Mouse (Mus musculus): ENCODE data around the gene Skor1.

Gene Skor1

DNA sequence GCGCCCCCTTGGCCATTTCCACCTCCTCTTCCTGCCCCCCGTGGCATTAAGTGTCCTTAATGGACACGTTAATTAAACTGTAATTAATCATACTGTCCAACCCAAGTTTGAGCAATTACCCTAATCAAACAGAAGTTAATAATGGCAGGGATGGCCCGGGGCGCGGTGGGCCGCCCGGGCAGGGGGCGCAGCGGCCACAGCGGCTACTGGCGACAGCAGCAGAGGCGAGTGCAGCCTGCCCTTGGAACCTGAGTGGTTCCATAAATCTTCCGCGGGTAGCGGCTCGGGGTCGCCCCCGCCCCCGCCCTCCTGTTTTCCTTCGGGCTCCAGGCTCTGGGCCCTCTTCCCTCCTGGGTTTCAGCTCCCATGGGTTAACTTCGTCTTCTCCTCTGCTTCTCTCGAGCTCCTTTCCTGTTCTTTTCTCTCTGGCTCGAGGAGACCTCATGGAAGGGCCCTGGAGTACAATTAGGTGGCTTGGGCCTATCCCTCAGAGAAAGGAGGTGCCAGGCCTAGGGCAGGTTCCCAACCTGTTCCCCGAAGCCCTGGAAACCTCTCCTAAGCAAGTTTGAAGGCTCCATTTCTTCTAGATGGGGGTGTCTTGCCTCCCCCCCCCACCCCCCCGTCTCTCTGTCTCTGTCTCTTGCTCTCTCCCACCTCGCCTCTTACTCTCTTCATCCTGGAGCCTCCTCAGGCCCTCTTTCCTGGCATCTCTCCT is 1.5 kb upstream of the Skor1 start:
- DNase-seq (ENCODE audit: low read depth, low spot score), result no peak

DNA sequence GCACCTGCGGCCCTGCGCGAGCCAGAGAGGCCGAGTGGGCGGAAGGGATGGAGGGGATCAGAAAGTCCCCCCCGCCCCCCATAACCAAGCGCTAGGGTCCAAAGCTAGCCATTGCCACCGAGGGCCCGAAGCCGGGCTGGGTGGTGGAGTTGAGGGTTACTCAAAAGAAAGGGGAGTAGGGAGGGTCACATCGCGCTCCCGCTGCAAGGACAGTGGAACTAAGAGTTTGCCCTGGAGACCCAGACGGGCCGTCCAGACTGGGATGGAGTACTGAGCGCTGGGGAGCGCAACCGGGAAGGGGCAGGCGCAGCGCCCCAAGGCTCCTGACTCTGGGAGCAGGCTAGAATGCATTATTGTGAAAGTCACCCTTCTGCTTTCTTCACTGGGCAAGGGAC is 608 bp upstream of the Skor1 start:
- DNase-seq (ENCODE audit: low read depth, low spot score), result peak; percentile 58

DNA sequence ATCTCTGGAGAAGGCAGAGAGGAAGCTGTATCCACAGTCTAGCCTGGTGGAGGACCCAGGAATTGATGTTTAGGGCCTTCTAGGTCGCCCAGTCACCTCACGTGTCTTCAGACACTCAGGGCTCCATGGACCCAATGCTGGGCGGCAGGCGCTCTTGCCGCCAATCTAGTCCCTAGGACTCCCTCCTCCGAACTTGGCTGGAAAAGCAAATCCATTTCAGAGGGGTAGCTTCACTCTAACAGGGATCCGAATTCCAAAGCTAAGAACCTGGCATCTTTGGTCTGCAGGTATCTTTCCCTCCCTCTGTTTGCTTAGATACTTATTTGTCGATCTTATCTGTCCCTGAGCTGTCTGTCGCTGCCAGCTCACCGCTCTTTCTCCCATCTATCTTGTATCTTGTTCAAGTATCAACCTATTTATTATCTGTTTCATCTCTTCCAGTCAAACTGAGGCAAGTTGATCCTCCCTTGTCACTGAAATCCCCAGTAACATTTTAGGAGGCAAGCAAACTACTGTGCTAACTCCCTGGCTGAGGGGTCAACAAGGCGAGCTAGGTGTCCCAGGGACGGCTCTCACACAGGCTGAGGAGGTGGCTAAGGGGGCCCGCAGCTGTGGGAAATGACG is 863 bp downstream of the Skor1 start:
- peak; percentile 39 for DNase-seq (ENCODE audit: low read depth, low spot score)

DNA sequence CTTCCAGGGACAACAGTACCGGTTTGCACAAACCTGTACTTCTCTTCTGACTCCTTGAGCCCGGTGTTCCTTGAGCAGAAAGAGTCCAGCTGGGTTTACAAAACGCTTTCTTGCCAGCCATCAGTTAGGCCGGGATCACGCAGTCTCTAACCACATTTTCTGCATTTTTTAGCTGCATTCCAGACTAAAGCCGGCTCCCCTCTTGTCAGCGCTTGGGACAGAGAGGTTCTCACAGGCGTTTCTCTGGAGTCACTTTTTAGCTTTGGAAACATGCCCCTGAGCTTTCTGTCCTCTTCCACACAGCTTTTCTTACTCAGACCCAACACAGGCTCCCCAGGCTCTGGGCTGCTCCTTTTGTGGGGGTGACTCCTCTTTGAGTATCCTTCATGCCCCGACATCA is 1.5 kb downstream of the Skor1 start:
- peak; percentile 65 for DNase-seq (ENCODE audit: low read depth, low spot score)

DNA sequence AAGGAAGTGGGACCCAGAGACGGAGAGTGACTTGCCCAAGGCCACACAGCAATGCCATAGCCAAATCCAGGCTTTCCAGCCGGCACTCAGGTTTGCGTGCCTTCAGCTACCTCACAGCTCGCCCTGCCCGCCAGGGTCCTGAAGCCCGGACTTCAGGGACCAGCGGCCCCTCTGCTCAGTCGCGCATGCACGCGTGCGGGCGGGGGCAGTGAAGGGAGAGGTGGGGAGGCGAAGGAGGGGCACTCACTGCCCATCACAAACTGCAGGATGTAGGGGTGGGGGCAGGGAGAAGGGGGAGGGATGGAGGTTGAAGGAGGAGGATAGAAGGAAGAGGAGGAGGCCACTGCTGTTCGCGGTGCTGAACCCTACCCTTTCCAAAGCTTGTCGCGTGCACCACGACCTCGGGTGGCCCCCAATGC is 1.9 kb downstream of the Skor1 start:
- no peak for DNase-seq (ENCODE audit: low read depth, low spot score)

DNA sequence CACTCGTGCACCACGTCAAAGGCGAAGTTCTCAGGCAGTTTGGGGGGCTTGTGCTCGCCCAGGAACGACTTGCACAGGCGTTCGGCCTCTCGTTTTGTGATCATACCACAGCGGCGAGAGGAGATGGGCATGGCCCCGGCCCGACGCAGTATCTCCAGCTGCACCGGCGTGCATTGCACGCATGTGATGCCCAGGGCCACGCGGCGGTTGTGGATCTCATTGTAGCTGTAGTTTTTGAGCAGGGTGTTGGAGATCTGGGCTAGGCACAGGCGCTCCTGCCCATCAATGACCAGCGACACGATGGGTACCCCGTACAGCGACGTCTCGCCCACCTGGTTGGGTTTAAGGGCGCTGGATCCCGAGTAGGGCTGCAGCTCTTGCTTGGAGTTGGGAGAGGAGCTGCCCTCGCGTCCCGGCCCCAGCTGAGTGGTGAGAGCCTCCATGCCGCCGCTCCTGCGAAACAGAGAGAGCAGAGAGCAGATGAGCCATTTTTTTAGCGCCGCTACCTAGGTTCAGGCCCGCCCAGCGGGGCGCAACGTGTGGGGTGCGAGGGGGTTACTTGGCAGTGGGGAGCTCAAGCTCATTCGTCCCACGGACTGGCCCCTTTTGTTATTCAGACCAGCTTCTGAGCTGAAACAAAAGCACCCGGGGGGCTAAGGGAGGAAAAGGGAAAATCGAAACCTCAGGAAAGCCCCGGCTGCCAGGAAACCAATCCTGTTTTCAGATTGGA is 2.5 kb downstream of the Skor1 start:
- DNase-seq (ENCODE audit: low read depth, low spot score), result peak; percentile 93

DNA sequence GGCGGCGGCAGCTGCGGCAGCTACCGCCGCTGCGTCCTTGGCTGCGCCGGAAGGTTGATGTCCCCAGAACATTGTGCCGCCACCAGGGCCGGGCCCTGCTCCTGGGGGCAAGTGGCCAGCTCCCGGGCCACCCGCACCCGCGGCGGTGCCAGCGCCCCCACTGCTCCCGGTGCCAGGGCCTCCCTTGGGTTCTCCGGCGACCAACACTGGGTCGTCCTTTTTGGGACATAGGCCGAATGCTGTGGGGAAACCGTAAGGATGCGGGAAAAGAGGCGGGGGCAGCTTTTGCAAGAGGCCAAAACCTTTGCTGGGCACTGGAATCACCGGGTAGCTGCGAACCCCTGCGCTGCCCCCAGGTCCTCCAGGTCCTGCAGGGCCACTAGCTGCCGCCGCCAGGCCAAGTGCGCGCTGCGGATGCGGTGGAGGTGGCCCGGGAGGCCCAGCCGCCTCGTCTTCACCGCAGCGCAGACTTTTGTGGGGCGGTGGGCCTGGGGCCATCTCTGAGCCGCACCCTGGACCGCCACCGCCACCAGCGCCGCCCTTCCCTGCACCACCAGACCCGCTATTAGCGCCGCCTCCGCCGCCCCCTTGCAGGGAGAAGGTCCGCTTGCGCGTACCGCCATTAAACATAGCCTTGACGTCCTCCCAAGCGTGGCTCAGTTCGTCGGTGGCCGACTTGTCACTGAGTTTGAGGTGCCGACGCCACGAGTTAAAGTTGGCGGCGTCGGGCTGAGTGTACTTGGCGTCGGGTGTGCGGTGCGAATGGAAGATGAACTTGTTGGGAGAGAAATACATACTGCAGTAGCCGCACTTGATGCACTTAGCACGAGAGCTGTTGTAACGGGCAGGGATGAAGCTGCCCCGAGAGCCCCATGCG is 3.3 kb downstream of the Skor1 start:
- peak; percentile 68 for DNase-seq (ENCODE audit: low read depth, low spot score)

DNA sequence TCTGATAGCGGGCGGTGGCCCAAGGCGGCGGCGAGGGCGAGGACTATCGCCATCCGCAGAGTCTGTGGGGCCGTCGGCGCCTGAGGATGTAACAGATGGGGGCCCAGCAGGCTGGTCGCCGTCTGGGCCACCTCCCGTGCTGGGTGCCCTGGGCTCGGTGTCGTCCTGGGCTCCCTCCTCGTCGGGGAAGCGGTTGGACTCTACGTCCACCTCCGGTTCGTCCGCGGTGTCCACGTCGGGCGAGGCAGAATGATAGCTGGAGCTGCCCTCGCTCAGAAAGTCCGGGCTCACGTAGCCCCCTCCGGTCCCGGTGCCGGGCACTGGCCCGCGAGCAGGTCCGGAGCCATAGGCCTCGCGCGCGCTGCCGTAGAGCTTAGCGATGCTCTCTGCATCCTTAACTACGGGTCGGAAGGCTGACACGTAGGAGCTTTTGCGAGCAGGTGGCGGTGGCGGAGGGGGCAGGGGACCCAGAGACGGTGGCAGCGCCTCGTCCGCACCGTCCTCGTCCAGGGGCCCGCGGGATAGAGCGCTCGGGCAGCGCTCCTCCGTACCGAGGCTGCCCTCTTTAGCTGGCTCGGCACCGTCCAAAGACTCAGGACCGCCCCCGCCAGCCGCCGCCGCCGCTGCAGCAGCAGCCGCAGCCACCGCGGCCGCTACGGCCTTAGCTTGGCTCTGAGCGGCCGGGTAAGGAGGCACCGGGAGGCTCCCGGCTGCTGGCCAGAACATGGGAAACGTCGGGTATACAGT is 4.1 kb downstream of the Skor1 start:
- peak; percentile 33 for DNase-seq (ENCODE audit: low read depth, low spot score)

DNA sequence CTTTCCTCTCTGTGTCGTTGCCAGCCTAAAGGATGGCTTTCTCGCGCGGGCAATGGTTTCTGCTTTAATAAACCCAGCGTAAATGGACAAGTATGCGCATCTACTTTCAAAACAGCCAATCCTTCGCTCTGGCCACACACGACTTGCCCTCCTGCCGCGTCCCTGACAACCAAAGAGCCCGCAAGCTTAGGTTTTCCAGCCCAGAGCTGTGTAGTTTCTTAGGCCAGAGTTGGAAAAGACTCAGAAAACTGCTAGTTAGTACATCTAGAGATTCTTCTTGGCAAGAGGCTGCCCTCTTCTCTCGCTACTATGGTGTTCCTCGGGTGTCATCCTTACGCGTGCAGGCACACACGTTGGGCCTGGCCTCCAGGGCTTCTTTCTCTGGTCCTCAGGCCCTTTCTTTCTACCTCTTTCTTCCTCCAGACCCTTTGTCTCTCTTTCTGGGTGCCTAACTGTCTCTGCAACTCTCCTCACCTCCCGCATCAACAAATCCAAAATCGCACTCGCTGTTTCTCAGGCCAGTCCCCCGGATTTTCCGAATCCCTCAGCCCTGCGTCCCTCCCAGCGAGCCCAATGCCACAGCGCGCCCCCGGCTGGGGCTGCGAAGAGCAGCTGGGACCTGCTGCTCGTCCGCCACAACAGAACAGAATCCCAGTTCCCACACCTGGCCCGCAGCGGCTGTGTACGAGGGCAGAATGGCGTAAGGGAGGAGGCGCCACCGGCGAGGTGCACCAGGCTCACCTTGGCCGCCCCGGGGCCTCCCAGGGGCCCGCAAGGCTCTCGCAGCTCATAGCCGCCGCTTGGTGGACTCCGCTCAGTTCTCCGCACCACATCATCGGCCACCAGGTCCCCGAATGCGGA is 4.9 kb downstream of the Skor1 start:
- peak; percentile 49 for DNase-seq (ENCODE audit: low read depth, low spot score)

DNA sequence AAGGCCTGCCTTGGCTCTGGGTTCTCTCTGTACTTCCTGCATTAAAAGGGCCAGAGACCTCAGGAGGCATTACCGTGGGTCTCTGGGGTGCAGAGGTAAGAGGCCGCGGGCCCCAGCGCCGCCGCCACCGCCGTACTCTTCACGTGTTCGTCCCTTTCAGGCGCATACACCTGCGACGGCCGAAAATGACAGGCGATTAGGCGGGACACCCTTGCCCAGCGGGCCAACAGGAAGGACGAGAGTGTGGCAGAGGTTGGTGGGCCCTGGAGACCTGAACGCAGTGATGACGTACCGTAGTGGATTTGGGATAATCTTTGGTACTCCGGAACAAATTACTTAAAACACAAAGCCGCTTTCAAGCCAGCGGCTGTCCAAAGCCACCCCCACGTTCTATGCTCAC is 5.5 kb downstream of the Skor1 start:
- DNase-seq (ENCODE audit: low read depth, low spot score), result peak; percentile 29

DNA sequence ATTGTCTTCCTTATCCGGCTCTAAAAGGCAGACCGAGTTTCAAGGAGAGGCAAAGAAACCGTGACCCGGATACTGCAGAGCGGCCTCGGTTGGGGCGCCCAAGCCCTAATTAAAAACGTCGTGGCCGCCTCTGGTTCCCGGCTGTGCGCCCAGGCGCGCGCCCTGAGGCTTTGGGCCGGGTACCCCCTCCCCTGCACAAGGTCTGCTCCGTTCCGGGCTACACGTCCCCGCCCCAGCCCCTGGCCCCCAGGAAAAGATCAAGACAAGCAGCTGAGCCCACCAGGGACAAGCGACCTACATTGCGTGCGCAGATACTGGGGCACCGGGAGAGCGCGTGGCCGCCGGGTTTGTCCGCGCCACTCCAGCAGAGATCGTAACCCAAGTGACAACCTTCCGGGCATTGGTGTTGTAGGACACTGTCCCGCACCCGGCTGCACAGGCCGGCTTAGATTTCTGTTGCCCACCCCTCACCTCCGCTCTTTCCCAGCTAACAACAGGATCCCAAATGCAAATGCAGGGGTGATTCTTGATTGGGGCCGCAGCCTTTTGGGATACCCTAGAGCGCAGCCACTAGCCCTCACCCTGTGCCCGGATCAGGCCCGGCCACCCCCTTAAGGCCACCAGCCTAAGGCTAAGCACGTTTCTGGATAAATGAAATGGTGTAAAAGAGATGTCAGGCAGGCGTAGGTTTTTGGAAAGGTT is 6.3 kb downstream of the Skor1 start:
- peak; percentile 33 for DNase-seq (ENCODE audit: low read depth, low spot score)

DNA sequence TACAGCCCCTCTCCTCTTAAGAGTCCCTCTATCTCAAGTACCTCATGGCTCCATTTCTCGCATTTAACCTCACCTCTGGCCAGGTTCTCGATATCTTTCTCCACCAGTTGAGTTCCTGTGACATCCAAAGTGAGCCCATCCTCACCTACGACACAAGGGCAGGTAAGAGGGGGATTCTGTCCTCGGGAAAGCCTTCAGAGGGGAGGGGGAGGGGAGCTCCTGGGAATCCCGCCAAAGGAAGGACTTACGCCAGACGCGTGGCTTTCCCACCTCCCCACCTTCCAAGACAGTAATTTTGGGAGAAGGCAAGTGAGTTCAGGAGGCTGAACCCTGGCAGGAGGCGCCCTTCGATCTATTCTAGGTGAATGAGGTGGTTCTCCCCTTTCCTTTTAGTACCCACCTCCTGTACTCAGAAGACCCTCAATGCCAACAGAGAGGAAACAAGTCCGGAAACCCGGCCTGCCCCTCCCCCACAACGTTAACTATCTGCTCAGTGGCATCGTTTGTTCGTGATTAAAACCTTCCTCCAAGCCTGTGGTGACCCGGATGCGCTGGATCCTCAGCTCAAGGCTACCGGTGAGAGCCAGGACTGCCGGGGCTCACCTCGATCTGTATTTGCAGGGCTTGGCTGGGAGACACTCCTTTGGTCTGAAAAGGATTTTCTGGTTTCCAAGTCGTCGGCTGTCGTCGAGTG is 7.0 kb downstream of the Skor1 start:
- DNase-seq (ENCODE audit: low read depth, low spot score), result peak; percentile 61

DNA sequence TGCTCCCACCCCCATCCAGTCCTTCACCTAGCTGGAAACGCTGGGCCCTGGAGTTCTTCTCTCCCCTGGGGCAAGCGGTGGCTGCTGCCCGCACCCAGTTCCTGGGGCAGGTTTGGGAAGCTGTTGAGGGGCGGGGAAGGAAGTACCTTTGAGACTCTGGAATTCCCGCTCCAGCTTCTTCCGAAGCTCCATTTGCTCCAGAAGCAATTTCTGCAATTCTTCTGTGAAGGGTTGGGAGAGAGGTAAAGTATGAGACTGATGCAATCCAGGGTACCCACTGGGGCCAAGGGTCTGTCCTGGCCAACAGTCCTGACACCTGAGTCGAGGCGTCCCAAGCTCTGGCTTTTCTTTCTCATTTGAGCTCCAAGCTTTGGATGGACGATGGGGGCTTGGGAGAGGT is 8.6 kb downstream of the Skor1 start:
- DNase-seq (ENCODE audit: low read depth, low spot score), result no peak

DNA sequence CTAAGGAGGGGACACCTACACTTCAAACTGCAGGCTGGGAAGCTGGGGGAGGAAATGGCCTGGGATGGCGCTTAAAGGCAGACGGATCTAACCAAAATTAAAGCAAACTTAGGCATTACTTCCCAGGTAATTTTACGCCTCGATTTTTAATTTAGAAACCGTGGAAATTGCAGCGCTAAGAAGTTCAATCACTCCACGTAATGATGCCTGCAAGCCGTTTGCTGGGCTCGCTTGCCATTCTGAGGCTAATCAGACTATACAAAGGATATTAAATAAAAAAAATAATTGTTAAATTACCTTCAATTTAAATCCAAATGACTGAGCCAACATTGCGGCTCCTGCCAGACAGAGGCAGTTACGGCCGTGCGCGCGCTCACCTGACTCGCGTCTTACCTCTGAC is 9.1 kb downstream of the Skor1 start:
- no peak for DNase-seq (ENCODE audit: low read depth, low spot score)

DNA sequence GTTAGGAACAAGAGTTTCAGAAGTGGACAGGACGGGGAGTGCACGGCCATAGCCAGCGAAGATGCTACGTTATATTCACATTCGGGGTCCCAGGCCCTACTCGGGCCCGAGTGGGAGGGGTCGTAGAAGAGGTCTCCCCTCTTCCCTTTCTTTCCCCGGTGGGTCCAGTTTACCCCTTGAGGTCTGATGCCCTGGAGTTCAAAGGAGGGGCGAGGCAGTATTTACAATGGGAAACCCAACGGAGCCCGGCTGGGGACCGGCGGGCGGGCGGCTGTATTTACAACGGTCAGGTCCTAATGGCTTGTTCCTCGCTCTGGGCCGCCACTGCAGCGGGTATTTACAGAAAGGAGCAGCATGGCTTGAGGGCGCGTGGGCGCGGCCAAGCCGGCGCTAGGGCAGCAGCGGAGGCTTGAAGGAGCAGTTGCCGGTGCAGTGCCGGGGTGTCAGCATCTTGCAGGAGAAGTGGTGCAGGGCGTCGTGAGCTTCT is 10.2 kb downstream of the Skor1 start:
- peak; percentile 37 for DNase-seq (ENCODE audit: low read depth, low spot score)

DNA sequence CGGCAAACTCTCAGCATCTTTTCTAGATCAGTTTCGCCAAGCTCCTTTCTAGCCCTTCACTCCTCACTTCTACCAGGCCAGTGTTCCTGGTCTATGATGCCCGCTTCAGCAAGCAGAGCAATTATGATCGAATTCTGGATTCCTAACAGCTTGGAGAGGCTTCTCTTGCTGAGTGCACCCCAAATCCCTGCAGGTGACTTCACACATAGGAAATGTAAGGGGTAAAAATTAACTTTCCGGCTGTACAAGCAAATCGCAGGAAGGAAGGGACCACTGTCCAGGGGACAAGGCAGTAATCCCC is 11.2 kb downstream of the Skor1 start:
- no peak for DNase-seq (ENCODE audit: low read depth, low spot score)

DNA sequence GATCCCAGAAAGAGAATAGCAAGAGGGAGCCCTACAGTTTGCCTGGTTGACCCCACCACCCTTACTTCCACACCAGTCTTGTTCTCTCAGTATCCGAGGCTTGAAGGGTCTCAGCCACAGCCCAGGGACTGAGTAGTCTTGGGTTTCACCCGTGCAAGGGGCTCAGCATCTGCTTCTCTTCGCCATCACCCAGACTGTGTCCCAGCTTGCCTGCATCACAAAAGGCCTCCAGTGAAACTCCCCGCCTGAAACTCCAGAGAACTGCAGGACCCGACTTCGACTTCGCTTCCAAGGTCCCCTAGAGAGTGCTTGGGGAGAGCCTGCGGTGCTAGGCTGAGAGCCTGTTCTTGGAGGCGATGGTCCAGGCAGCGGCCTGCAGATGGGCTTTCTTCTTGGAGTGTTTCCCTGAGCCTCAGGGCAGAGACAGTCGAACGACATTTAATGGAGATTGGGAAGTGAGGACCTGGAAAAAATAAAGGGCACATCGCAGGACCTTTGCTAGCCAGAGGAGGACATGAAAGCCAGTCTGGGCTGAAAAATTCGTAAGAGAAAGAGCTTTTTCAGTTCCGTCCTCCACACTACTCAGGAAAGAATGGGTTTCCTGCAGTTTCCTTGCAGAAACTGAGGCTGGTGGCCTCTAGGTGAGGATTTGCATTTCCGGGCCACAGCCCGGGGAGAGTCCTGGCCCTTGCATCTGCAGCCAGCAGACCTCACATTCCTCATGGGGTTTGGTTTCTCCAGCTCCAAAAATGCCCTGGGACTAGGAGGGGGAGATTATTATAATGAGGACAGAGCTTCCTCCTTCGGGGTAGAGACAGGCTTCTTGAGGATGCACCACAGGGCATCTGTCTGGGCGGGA is 11.8 kb downstream of the Skor1 start:
- DNase-seq (ENCODE audit: low read depth, low spot score), result peak; percentile 82

DNA sequence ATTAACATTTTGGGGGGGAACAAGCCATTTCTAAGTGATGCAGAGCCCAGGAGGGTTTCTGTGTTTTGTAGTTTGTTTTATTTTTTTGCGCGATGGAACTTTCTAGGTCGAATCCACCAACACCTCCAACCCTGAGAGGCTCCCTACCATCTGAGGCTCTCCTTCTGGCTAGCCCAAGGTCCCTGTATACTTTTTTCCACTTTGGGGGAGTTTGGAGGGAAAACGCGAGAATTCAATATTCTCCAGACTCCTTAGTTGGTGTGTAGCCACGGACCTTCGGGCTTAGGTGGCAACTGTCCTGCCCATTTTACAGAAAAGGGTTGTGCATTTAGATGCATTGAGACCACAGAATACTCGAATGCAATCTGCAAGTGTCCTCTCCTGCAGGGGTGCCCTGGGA is 12.5 kb downstream of the Skor1 start:
- no peak for DNase-seq (ENCODE audit: low read depth, low spot score)
